In genomic region chr6:114492588-114492987, GRCm38 (mm10) we compare ENCODE assay signal across 7 mouse cellular contexts.
DNase-seq lines count a peak whose midpoint lies in the region; ATAC-seq and TF ChIP-seq lines count a peak whose summit lies in the region.
"Not testable (repeated sequence)": the region's sequence is repeated elsewhere in the genome, so short reads cannot be mapped to it uniquely, and the experiment has no call there.

No protein-coding gene starts in this region.

- not testable (repeated sequence) for TF ChIP-seq POLR2A in brain, embryonic 14.5 days (IDR thresholded peaks at IDR 0.05; ENCODE audit: borderline replicate concordance, extremely low read depth, insufficient read depth, insufficient read length, poor library complexity, severe bottlenecking)

- not testable (repeated sequence) for H3K27ac ChIP-seq in embryonic facial prominence, embryonic 14.5 days (replicated peaks; ENCODE audit: low read depth, low read length); forebrain, postnatal 0 days (ENCODE audit: low read depth, low read length); hindbrain, embryonic 11.5 days (ENCODE audit: low read depth, low read length); limb, embryonic 11.5 days (replicated peaks; ENCODE audit: low read depth, low read length); midbrain, postnatal 0 days (ENCODE audit: low read depth, low read length)

- H3K27me3 ChIP-seq in embryonic facial prominence, embryonic 14.5 days (replicated peaks; ENCODE audit: control insufficient read depth, insufficient read depth, low read length); forebrain, postnatal 0 days (ENCODE audit: insufficient read depth, low read length); hindbrain, embryonic 11.5 days (ENCODE audit: control insufficient read depth, insufficient read depth, low read length); limb, embryonic 11.5 days (ENCODE audit: control insufficient read depth, insufficient read depth, low read length); midbrain, postnatal 0 days (ENCODE audit: insufficient read depth, low read length): not testable (repeated sequence)

- 46% methylated on average over 10 of the region's 10 CpGs for WGBS in embryonic facial prominence, embryonic 14.5 days
- WGBS in forebrain, postnatal 0 days, result 57% methylated on average over 10 of the region's 10 CpGs
- WGBS in hindbrain, embryonic 11.5 days, result 58% methylated on average over 10 of the region's 10 CpGs
- 67% methylated on average over 10 of the region's 10 CpGs for WGBS in limb, embryonic 11.5 days
- 48% methylated on average over 9 of the region's 10 CpGs for WGBS in midbrain, postnatal 0 days

- not testable (repeated sequence) for H3K4me3 ChIP-seq in embryonic facial prominence, embryonic 14.5 days (ENCODE audit: low read depth, low read length); forebrain, postnatal 0 days (ENCODE audit: low read depth, low read length); hindbrain, embryonic 11.5 days (ENCODE audit: low read depth, low read length); limb, embryonic 11.5 days (ENCODE audit: low read depth, low read length); midbrain, postnatal 0 days (ENCODE audit: low read depth, low read length)

- not testable (repeated sequence) for TF ChIP-seq CTCF in brain, embryonic 14.5 days (IDR thresholded peaks at IDR 0.05; ENCODE audit: borderline replicate concordance, extremely low read depth, insufficient read depth, insufficient read length); forebrain, postnatal 0 days (IDR thresholded peaks at IDR 0.05; ENCODE audit: low read depth); midbrain, postnatal 0 days (IDR thresholded peaks at IDR 0.05)

- DNase-seq in brain, embryonic 14.5 days (ENCODE audit: low read depth), result peak; percentile 36
- DNase-seq in embryo, embryonic 9.5 days (ENCODE audit: extremely low spot score), result peak; percentile 17
- peak; percentile 26 for DNase-seq in embryonic facial prominence, embryonic 14.5 days (ENCODE audit: low spot score)
- peak; percentile 57 for DNase-seq in forebrain, postnatal 0 days
- DNase-seq in hindbrain, embryonic 11.5 days (ENCODE audit: low spot score), result peak; percentile 41
- peak; percentile 27 for DNase-seq in limb, embryonic 11.5 days (ENCODE audit: low spot score)
- peak; percentile 27 for DNase-seq in midbrain, postnatal 0 days (ENCODE audit: low spot score)

- ATAC-seq in embryonic facial prominence, embryonic 14.5 days (ENCODE audit: low read depth); forebrain, postnatal 0 days; hindbrain, embryonic 11.5 days (ENCODE audit: low FRiP score); limb, embryonic 11.5 days (ENCODE audit: insufficient number of reproducible peaks, low FRiP score, low TSS enrichment, low read depth); midbrain, postnatal 0 days (ENCODE audit: low FRiP score): not testable (repeated sequence)

- not testable (repeated sequence) for H3K9ac ChIP-seq in embryonic facial prominence, embryonic 14.5 days (ENCODE audit: low read depth, low read length); forebrain, postnatal 0 days; hindbrain, embryonic 11.5 days (ENCODE audit: low read depth, low read length); limb, embryonic 11.5 days (ENCODE audit: low read length); midbrain, postnatal 0 days (replicated peaks; ENCODE audit: low read length, poor library complexity, severe bottlenecking)

- not testable (repeated sequence) for H3K36me3 ChIP-seq in embryonic facial prominence, embryonic 14.5 days (ENCODE audit: control insufficient read depth, insufficient read depth, low read length); forebrain, postnatal 0 days (ENCODE audit: insufficient read depth); hindbrain, embryonic 11.5 days (ENCODE audit: control insufficient read depth, insufficient read depth, low read length); limb, embryonic 11.5 days (ENCODE audit: control insufficient read depth, insufficient read depth, low read length); midbrain, postnatal 0 days (ENCODE audit: insufficient read depth, low read length)

- not testable (repeated sequence) for H3K4me2 ChIP-seq in embryonic facial prominence, embryonic 14.5 days (ENCODE audit: low read depth, low read length); forebrain, postnatal 0 days (ENCODE audit: low read depth); hindbrain, embryonic 11.5 days (replicated peaks; ENCODE audit: low read depth, low read length); limb, embryonic 11.5 days (ENCODE audit: low read depth, severe bottlenecking); midbrain, postnatal 0 days (ENCODE audit: low read depth, low read length, poor library complexity, severe bottlenecking)

- not testable (repeated sequence) for H3K9me3 ChIP-seq in embryonic facial prominence, embryonic 14.5 days (ENCODE audit: control insufficient read depth, low read length); forebrain, postnatal 0 days (ENCODE audit: low read length); hindbrain, embryonic 11.5 days (ENCODE audit: control insufficient read depth, low read length); limb, embryonic 11.5 days (ENCODE audit: control insufficient read depth, low read length); midbrain, postnatal 0 days (ENCODE audit: low read length)

- H3K4me1 ChIP-seq in embryonic facial prominence, embryonic 14.5 days (ENCODE audit: control insufficient read depth, insufficient read depth, low read length); forebrain, postnatal 0 days (ENCODE audit: insufficient read depth); hindbrain, embryonic 11.5 days (replicated peaks; ENCODE audit: control insufficient read depth, insufficient read depth, low read length); limb, embryonic 11.5 days (ENCODE audit: control insufficient read depth, insufficient read depth, low read length); midbrain, postnatal 0 days (ENCODE audit: insufficient read depth, low read length): not testable (repeated sequence)
